Comparison of ENCODE assay signal across 14 mouse cellular contexts in the genomic region with DNA sequence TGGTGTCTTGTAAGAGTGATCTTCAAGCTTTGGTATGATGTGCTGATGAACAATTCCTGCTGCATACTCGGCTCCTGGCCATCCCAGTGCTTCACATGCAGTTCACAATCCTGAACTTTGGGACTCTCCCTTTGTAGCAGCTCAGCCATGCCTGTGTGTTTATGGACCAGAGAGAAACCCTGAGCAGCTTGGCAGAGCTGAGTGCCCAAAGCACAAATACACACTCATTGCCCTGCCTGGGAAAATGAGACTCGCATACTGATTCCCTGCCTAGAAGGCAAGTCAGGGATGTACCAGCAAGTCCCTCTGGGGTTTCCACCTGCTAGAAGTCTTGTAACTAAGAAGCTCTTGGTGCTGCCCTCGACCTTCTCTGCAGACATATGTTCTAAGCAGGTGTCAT.
"Had no signal": no experiment of that assay in that cellular context is flagged by ENCODE, and none has a peak within 500 bp of the region (broad histone marks: within the 10 kb centered on the region; RNA-seq: fewer than 3 reads in every experiment).

No protein-coding gene starts in this region.

- H3K9me3 ChIP-seq: limb, embryonic 12.5 days; liver, embryonic 13.5 days; lung, embryonic 15.5 days; megakaryocyte, embryonic 14.5 days; midbrain, embryonic 12.5 days had no signal

- H3K9ac ChIP-seq: limb, embryonic 12.5 days; liver, embryonic 13.5 days; liver, postnatal 0 days; lung, embryonic 15.5 days; midbrain, embryonic 12.5 days had no signal

- DNase-seq: kidney, postnatal 4 days; liver; liver, embryonic 13.5 days; liver, postnatal 0 days; lung, postnatal 14 days; right cerebral cortex, adult 18-20 months; right cerebral cortex, postnatal 25 days; thymus, postnatal 36 days had no signal

- ATAC-seq: liver, postnatal 0 days had no signal

- H3K27me3 ChIP-seq: midbrain, embryonic 12.5 days had no signal

- H3K27ac ChIP-seq: layer of hippocampus, adult 2 months; limb, embryonic 12.5 days; liver, embryonic 13.5 days; lung, embryonic 15.5 days; macrophage; midbrain, embryonic 12.5 days had no signal

- H3K4me2 ChIP-seq: limb, embryonic 12.5 days; liver, embryonic 13.5 days; lung, embryonic 15.5 days; midbrain, embryonic 12.5 days had no signal

- H3K4me3 ChIP-seq: layer of hippocampus, adult 2 months; limb, embryonic 12.5 days; liver, embryonic 13.5 days; lung, embryonic 15.5 days; midbrain, embryonic 12.5 days had no signal

- H3K36me3 ChIP-seq: liver, embryonic 13.5 days had no signal
